ENCODE assay signal across 8 mouse cellular contexts in genomic region chr4:123201186-123202093, GRCm38 (mm10). TPM values are rescaled to one million over a fixed set of nuclear protein-coding genes. Genes with fewer than 3 reads are reported as not detected.
DNase-seq lines count a peak whose midpoint lies in the region; ATAC-seq and TF ChIP-seq lines count a peak whose summit lies in the region.

Gene Nt5c1a (plus strand): TSS chr4:123201504.

- no peaks in the 10 kb centered on the region for H3K9me3 ChIP-seq in E14TG2a.4 (ENCODE audit: low read length)
- H3K9me3 ChIP-seq in embryonic facial prominence, embryonic 11.5 days (replicated peaks; ENCODE audit: control insufficient read depth, low read length) = no peaks in the 10 kb centered on the region
- H3K9me3 ChIP-seq in heart, embryonic 11.5 days (replicated peaks; ENCODE audit: control insufficient read depth, low read length) = no peaks in the 10 kb centered on the region
- no peaks in the 10 kb centered on the region for H3K9me3 ChIP-seq in kidney, postnatal 0 days (replicated peaks; ENCODE audit: low read length)
- no peaks in the 10 kb centered on the region for H3K9me3 ChIP-seq in lung, embryonic 15.5 days

- H3K4me1 ChIP-seq in E14TG2a.4 (replicated peaks; ENCODE audit: low read depth, low read length) = peaks cover 29% of the 10 kb centered on the region
- H3K4me1 ChIP-seq in embryonic facial prominence, embryonic 11.5 days (ENCODE audit: control insufficient read depth, insufficient read depth, low read length) = no peaks in the 10 kb centered on the region; the same call in 1 of the 2 replicates
- H3K4me1 ChIP-seq in heart, embryonic 11.5 days (ENCODE audit: control insufficient read depth, insufficient read depth, low read length) = peaks cover 11% of the 10 kb centered on the region
- peaks cover 12% of the 10 kb centered on the region; the same call in 1 of the 2 replicates for H3K4me1 ChIP-seq in kidney, postnatal 0 days (replicated peaks; ENCODE audit: insufficient read depth, low read length)
- H3K4me1 ChIP-seq in lung, embryonic 15.5 days = peaks cover 14% of the 10 kb centered on the region
- H3K4me1 ChIP-seq in small intestine, adult 2 months (ENCODE audit: control insufficient read depth, insufficient read depth, insufficient read length, low read length) = no peaks in the 10 kb centered on the region; the same call in 1 of the 2 replicates

- peaks cover 88% of the 10 kb centered on the region for H3K27me3 ChIP-seq in E14TG2a.4 (ENCODE audit: insufficient read depth, low read length)
- H3K27me3 ChIP-seq in embryonic facial prominence, embryonic 11.5 days (ENCODE audit: control insufficient read depth, insufficient read depth, low read length) = peaks cover 25% of the 10 kb centered on the region
- H3K27me3 ChIP-seq in heart, embryonic 11.5 days (ENCODE audit: control insufficient read depth, insufficient read depth, low read length) = peaks cover 52% of the 10 kb centered on the region
- 0 out of 2 replicates have a peak, but pooled peaks cover 7% of the 10 kb centered on the region for H3K27me3 ChIP-seq in kidney, postnatal 0 days (ENCODE audit: insufficient read depth, low read length)
- peaks cover 53% of the 10 kb centered on the region for H3K27me3 ChIP-seq in lung, embryonic 15.5 days
- H3K27me3 ChIP-seq in small intestine, adult 2 months (ENCODE audit: control insufficient read depth, insufficient read depth, low read length) = peaks cover 12% of the 10 kb centered on the region

- H3K4me3 ChIP-seq in E14TG2a.4 (replicated peaks; ENCODE audit: low read length) = peak within 1 kb of the TSS; percentile 77
- peak within 1 kb of the TSS; percentile 33 for H3K4me3 ChIP-seq in embryonic facial prominence, embryonic 11.5 days (ENCODE audit: low read depth, low read length)
- H3K4me3 ChIP-seq in heart, embryonic 11.5 days (ENCODE audit: low read depth, low read length) = peak within 1 kb of the TSS; percentile 48
- H3K4me3 ChIP-seq in kidney, postnatal 0 days (replicated peaks; ENCODE audit: low read depth, low read length) = peak within 1 kb of the TSS; percentile 33
- H3K4me3 ChIP-seq in lung, embryonic 15.5 days = peak within 1 kb of the TSS; percentile 29
- H3K4me3 ChIP-seq in small intestine, adult 2 months (ENCODE audit: low read depth, low read length) = peak within 1 kb of the TSS; percentile 41

- peak within 1 kb of the TSS; percentile 75 for H3K4me2 ChIP-seq in embryonic facial prominence, embryonic 11.5 days (ENCODE audit: low read depth, low read length)
- H3K4me2 ChIP-seq in heart, embryonic 11.5 days = peak within 1 kb of the TSS; percentile 88
- H3K4me2 ChIP-seq in kidney, postnatal 0 days (ENCODE audit: low read length) = peak within 1 kb of the TSS; percentile 69
- H3K4me2 ChIP-seq in lung, embryonic 15.5 days = peak within 1 kb of the TSS; percentile 57

- H3K27ac ChIP-seq in embryonic facial prominence, embryonic 11.5 days (replicated peaks; ENCODE audit: low read depth, low read length) = no peak within 1 kb of the TSS
- no peak within 1 kb of the TSS for H3K27ac ChIP-seq in heart, embryonic 11.5 days (ENCODE audit: low read depth, low read length)
- H3K27ac ChIP-seq in kidney, postnatal 0 days = no peak within 1 kb of the TSS
- no peak within 1 kb of the TSS for H3K27ac ChIP-seq in lung, embryonic 15.5 days
- H3K27ac ChIP-seq in small intestine, adult 2 months (ENCODE audit: insufficient read depth, low read depth, low read length) = no peak within 1 kb of the TSS

- TF ChIP-seq CTCF in E14TG2a.4 (conservative IDR thresholded peaks at IDR 0.05; ENCODE audit: low read length) = no peak
- no peak for TF ChIP-seq CTCF in kidney, postnatal 0 days (IDR thresholded peaks at IDR 0.05; ENCODE audit: low read depth)
- no peak for TF ChIP-seq CTCF in small intestine, adult 2 months (IDR thresholded peaks at IDR 0.05; ENCODE audit: extremely low read depth, insufficient read length, insufficient replicate concordance, low read depth, low read length)

- DNase-seq in adrenal gland, postnatal 10 days = peak; percentile 72
- DNase-seq in embryonic facial prominence, embryonic 11.5 days (ENCODE audit: low spot score) = peak; percentile 47
- DNase-seq in kidney, postnatal 0 days (ENCODE audit: low spot score) = no peak
- no peak for DNase-seq in spleen, postnatal 14 days (ENCODE audit: low spot score in 2 of 2)

- 1% methylated on average over 57 of the region's 58 CpGs for WGBS in embryonic facial prominence, embryonic 11.5 days
- whole genome bisulfite sequencing in heart, embryonic 11.5 days (ENCODE audit: insufficient replicate concordance) = 1% methylated on average over 58 of the region's 58 CpGs
- WGBS in kidney, postnatal 0 days = 1% methylated on average over 58 of the region's 58 CpGs
- WGBS in lung, embryonic 15.5 days = 1% methylated on average over 54 of the region's 58 CpGs
- WGBS in small intestine, adult 2 months = 2% methylated on average over 58 of the region's 58 CpGs

- no peaks in the 10 kb centered on the region for H3K36me3 ChIP-seq in E14TG2a.4 (ENCODE audit: insufficient read depth, low read length)
- H3K36me3 ChIP-seq in embryonic facial prominence, embryonic 11.5 days (replicated peaks; ENCODE audit: control insufficient read depth, insufficient read depth, low read depth, low read length) = no peaks in the 10 kb centered on the region
- H3K36me3 ChIP-seq in heart, embryonic 11.5 days (ENCODE audit: control insufficient read depth, insufficient read depth, low read length) = no peaks in the 10 kb centered on the region
- no peaks in the 10 kb centered on the region for H3K36me3 ChIP-seq in kidney, postnatal 0 days (ENCODE audit: insufficient read depth, low read length)
- H3K36me3 ChIP-seq in lung, embryonic 15.5 days = no peaks in the 10 kb centered on the region
- H3K36me3 ChIP-seq in small intestine, adult 2 months (ENCODE audit: control insufficient read depth, insufficient read depth, low read length) = no peaks in the 10 kb centered on the region

- H3K9ac ChIP-seq in embryonic facial prominence, embryonic 11.5 days (replicated peaks; ENCODE audit: low read length) = no peak within 1 kb of the TSS; the same call in 1 of the 2 replicates
- peak within 1 kb of the TSS; percentile 65 for H3K9ac ChIP-seq in heart, embryonic 11.5 days (ENCODE audit: low read depth, low read length)
- peak within 1 kb of the TSS; percentile 49 for H3K9ac ChIP-seq in kidney, postnatal 0 days (ENCODE audit: low read depth, low read length)
- H3K9ac ChIP-seq in lung, embryonic 15.5 days = no peak within 1 kb of the TSS

- ATAC-seq in embryonic facial prominence, embryonic 11.5 days (replicated peaks; ENCODE audit: insufficient number of reproducible peaks, low FRiP score, low TSS enrichment, low read depth) = 0 out of 2 replicates have a peak, but pooled peaks have one; percentile 44
- no peak for ATAC-seq in heart, embryonic 11.5 days (replicated peaks; ENCODE audit: insufficient number of reproducible peaks, low FRiP score, low TSS enrichment)
- peak; percentile 44; the same call in 1 of the 2 replicates for ATAC-seq in kidney, postnatal 0 days (replicated peaks; ENCODE audit: low FRiP score, low read depth)
- ATAC-seq in lung, embryonic 15.5 days (ENCODE audit: borderline replicate concordance, extremely low read depth, low FRiP score, low TSS enrichment) = no peak

- TF ChIP-seq POLR2A in small intestine, adult 2 months (IDR thresholded peaks at IDR 0.05; ENCODE audit: low read depth, low read length) = no peak

RNA-seq across cellular contexts. Expression of gene Nt5c1a, which starts in this region (rescaled TPM):
- total RNA-seq in adrenal gland, postnatal 10 days (2021) = 10 to 100 TPM; 13.2 to 21.7 TPM
- not detected in 2 replicates for polyA plus RNA-seq in embryonic facial prominence, embryonic 11.5 days (2014; fragmentation: Nextera tagmentation; extraction: Ambion mirVana)
- 0.37 and 0.39 TPM in 2 replicates for polyA plus RNA-seq in heart, embryonic 11.5 days (2014; fragmentation: Nextera tagmentation; extraction: Ambion mirVana)
- 0.47 and 0.71 TPM in 2 replicates for polyA plus RNA-seq in kidney, postnatal 0 days (2015; fragmentation: Nextera tagmentation; extraction: Ambion mirVana)
- not detected in 2 replicates for polyA plus RNA-seq in lung, embryonic 15.5 days (2015; fragmentation: Nextera tagmentation; extraction: Ambion mirVana)
- not detected in 2 replicates for polyA plus RNA-seq in small intestine, adult 2 months (2012; rRNA removed)

Comparison
In these comparisons a context has a peak if more than half of its experiments do, and no peak if none do; other contexts are left out.
1. Peak in DNase-seq, ATAC-seq, H3K4me3 ChIP-seq and H3K4me2 ChIP-seq in embryonic facial prominence, embryonic 11.5 days; RNA of the gene not detected or under 1 TPM.
2. Peak in ATAC-seq, H3K4me3 ChIP-seq, H3K9ac ChIP-seq and H3K4me2 ChIP-seq in kidney, postnatal 0 days; RNA of the gene not detected or under 1 TPM.